Mouse (Mus musculus) kidney, adult 2 months (tissue): Measurements from ENCODE around the gene Il23r.

Source experiments
- CTCF ChIP-seq: fragments of 200-500 bp; conservative IDR thresholded peaks from 2 replicates; pipeline ENCODE4 v1.5.1; 2011; ENCODE audit warnings: low read depth, mild to moderate bottlenecking, control low read depth, low read length, moderate library complexity, mixed read lengths; ENCODE audit not compliant: insufficient read depth, insufficient read length
- POLR2A ChIP-seq: fragments of 200-500 bp; IDR thresholded peaks from one replicate; pipeline ENCODE4 v1.6.1; 2011; ENCODE audit warnings: low read depth, low read length, control low read depth

DNA sequence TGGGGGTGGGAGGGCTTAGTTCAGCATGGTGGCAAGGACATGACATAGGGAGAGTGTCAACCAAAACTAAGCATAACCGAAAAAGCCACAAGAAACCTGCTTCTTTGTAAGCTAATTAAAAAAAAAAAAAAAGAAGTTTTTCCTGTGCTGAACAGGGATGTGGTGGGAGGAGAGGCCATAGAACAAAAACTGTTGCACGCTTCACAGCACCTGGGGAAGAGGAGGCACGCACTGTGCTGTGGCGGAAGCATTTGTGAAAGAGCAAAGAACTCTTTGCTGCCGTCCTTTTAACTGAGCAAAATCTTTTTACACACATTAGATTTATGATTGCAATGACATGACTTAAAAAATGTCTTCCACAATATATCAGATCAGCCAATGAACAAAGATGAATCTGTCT, 69.9 kb downstream of the Il23r start:
- TF ChIP-seq POLR2A (no peak), CTCF (no peak)
